Mouse (Mus musculus): ENCODE data around the gene Msln. TPM values are rescaled to one million over a fixed set of nuclear protein-coding genes. Genes with fewer than 3 reads are reported as not detected.

Gene Msln
- total and polyA plus RNA-seq, 3 experiments = not detected

GRCm38 (mm10) chr17:25796951-25797369 is 42.8 kb upstream of the Msln start, which contains the start of gene Metrn (continued):
- TF ChIP-seq ZC3H11A (IDR thresholded peaks at IDR 0.05; ENCODE audit: low read depth, low read length) (no peak), MAX (IDR thresholded peaks at IDR 0.05; ENCODE audit: low read length) (no peak)

DNA sequence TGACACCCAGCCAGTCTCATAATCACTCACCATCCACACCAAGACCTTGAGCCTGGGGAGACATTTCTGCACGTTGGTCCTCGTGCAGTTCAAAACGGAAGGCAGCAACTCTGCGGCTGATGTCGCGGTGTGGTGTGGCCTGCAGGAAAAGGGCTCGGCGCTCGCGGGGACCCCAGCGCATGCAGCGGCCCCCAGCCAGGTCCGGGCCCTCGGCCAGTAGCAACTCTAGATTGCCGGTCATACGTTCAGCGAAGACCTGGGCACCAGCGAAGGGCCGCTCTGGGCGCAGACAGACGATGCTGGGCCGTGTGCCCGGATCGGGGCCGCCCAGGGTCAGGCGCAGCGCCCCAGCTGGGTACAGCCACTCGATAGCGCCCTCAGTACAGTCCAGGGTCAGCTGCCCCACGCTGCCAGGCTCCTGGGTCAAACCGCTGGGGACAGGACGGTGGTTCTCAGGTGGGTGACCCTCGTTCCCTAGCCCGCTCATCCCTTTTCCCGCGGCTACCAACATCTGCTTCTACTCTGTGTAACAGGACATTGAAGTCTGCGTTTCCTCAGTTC is 42.1 kb upstream of the Msln start:
- H3K27ac ChIP-seq (ENCODE audit: control insufficient read depth, low read depth, low read length) = no peak overlapping the region
- TF ChIP-seq POLR2A (IDR thresholded peaks at IDR 0.05; ENCODE audit: control insufficient read depth in 1 of 2, insufficient read depth in 1 of 2, low read depth in 1 of 2, low read length in 2 of 2, poor library complexity in 1 of 2) (0 out of 4 replicates have a peak, but pooled peaks of 1 of the 2 experiments have one; percentile 1), E2F4 (IDR thresholded peaks at IDR 0.05; ENCODE audit: borderline replicate concordance, low read depth, low read length) (no peak)
- H3K36me3 ChIP-seq (ENCODE audit: control insufficient read depth in 1 of 2, insufficient read depth in 2 of 2, low read length in 2 of 2) = peaks cover 0 to 4% of the 10 kb centered on the region in 2 experiments; a peak in 1 of 4 replicates
- H3K4me1 ChIP-seq (ENCODE audit: control insufficient read depth in 1 of 2, insufficient read depth in 2 of 2, low read length in 2 of 2) = peaks cover 0 to 24% of the 10 kb centered on the region in 2 experiments; a peak in 1 of 4 replicates
- peak overlapping the region; percentile 73 for H3K9ac ChIP-seq (ENCODE audit: control insufficient read depth, low read depth, low read length, poor library complexity, severe bottlenecking)
- peak; percentile 40 for DNase-seq (ENCODE audit: low read depth, low spot score)
- H3K9me3 ChIP-seq (replicated peaks; ENCODE audit: insufficient read depth, low read length) = no peaks in the 10 kb centered on the region
- H3K4me3 ChIP-seq (ENCODE audit: control insufficient read depth in 1 of 2, insufficient read depth in 1 of 2, low read depth in 2 of 2, low read length in 2 of 2) = peak overlapping the region; percentile 69 to 95
- no peaks in the 10 kb centered on the region for H3K27me3 ChIP-seq (ENCODE audit: control insufficient read depth in 1 of 2, insufficient read depth in 2 of 2, low read length in 2 of 2)
- H3K79me2 ChIP-seq (ENCODE audit: control insufficient read depth, insufficient read depth, low read length, poor library complexity) = peaks cover 19% of the 10 kb centered on the region

- no peaks in the 10 kb centered on the region for H3K27me3 ChIP-seq (ENCODE audit: control insufficient read depth in 1 of 2, insufficient read depth in 2 of 2, low read length in 2 of 2)
- no peak for TF ChIP-seq ZMIZ1 (IDR thresholded peaks at IDR 0.05; ENCODE audit: low read depth, low read length)
- TF ChIP-seq ZC3H11A (IDR thresholded peaks at IDR 0.05; ENCODE audit: low read depth, low read length) = no peak
- no peak for TF ChIP-seq CTCF (IDR thresholded peaks at IDR 0.05 in 2 of 3, conservative IDR thresholded peaks at IDR 0.05 in 1 of 3; ENCODE audit: control insufficient read depth in 1 of 3, insufficient read depth in 1 of 3, low read depth in 2 of 3, low read length in 3 of 3, poor library complexity in 1 of 3, severe bottlenecking in 1 of 3)
- no peak for TF ChIP-seq TCF12 (IDR thresholded peaks at IDR 0.05; ENCODE audit: low read depth, low read length)
- TF ChIP-seq HCFC1 (IDR thresholded peaks at IDR 0.05; ENCODE audit: low read depth, low read length) = no peak
- no peak for TF ChIP-seq KAT2A (conservative IDR thresholded peaks at IDR 0.05; ENCODE audit: low read depth, low read length)
- no peak for TF ChIP-seq MAZ (IDR thresholded peaks at IDR 0.05; ENCODE audit: low read depth, low read length)
- no peak for TF ChIP-seq MXI1 (IDR thresholded peaks at IDR 0.05; ENCODE audit: low read depth, low read length)
- no peak for TF ChIP-seq MYC (IDR thresholded peaks at IDR 0.05; ENCODE audit: low read depth, low read length)
- TF ChIP-seq USF1 (IDR thresholded peaks at IDR 0.05; ENCODE audit: low read depth, low read length) = no peak
- TF ChIP-seq ZKSCAN1 (IDR thresholded peaks at IDR 0.05; ENCODE audit: low read depth, low read length) = no peak
- TF ChIP-seq NRF1 (IDR thresholded peaks at IDR 0.05; ENCODE audit: insufficient read depth, low read depth, low read length, poor library complexity, severe bottlenecking) = no peak
- TF ChIP-seq UBTF (IDR thresholded peaks at IDR 0.05; ENCODE audit: borderline replicate concordance, insufficient read depth, low read depth, low read length) = no peak
- TF ChIP-seq ETS1 (IDR thresholded peaks at IDR 0.05; ENCODE audit: low read depth, low read length) = no peak
- no peak for TF ChIP-seq JUND (IDR thresholded peaks at IDR 0.05; ENCODE audit: low read depth, low read length)
- no peak for TF ChIP-seq ELF1 (IDR thresholded peaks at IDR 0.05; ENCODE audit: low read depth, low read length)
- TF ChIP-seq ZNF384 (IDR thresholded peaks at IDR 0.05; ENCODE audit: low read depth, low read length) = no peak
- no peak within 1 kb of the TSS for H3K27ac ChIP-seq (ENCODE audit: control insufficient read depth, low read depth, low read length)
- H3K9me3 ChIP-seq (replicated peaks; ENCODE audit: insufficient read depth, low read length) = no peaks in the 10 kb centered on the region
- H3K4me3 ChIP-seq (ENCODE audit: control insufficient read depth in 1 of 2, insufficient read depth in 1 of 2, low read depth in 2 of 2, low read length in 2 of 2) = peak within 1 kb of the TSS; percentile 69 to 95
- DNase-seq (ENCODE audit: low read depth, low spot score) = no peak
- peaks cover 0 to 8% of the 10 kb centered on the region in 2 experiments; a peak in 1 of 4 replicates for H3K36me3 ChIP-seq (ENCODE audit: control insufficient read depth in 1 of 2, insufficient read depth in 2 of 2, low read length in 2 of 2)
- H3K9ac ChIP-seq (ENCODE audit: control insufficient read depth, low read depth, low read length, poor library complexity, severe bottlenecking) = peak within 1 kb of the TSS; percentile 73
- peaks cover 0 to 29% of the 10 kb centered on the region in 2 experiments; a peak in 2 of 4 replicates for H3K4me1 ChIP-seq (ENCODE audit: control insufficient read depth in 1 of 2, insufficient read depth in 2 of 2, low read length in 2 of 2)
- H3K79me2 ChIP-seq (ENCODE audit: control insufficient read depth, insufficient read depth, low read length, poor library complexity) = peaks cover 20% of the 10 kb centered on the region
Observed at GRCm38 (mm10) chr17:25795609-25796092, 41.5 kb upstream of the Msln start, which contains the start of gene AC134908.4. Gene AC134908.4, minus strand, starts transcription at chr17:25795659.
